Mouse (Mus musculus) erythroid progenitor cell, adult 5-6 weeks (primary cell): Measurements from ENCODE around the gene Ociad1. TPM values are rescaled to one million over a fixed set of nuclear protein-coding genes. Genes with fewer than 3 reads are reported as not detected.

Experiments
- ATAC-seq: replicated peaks from 2 replicates; pipeline ENCODE4 v1.8.0; 2016; ENCODE audit warnings: moderate number of reproducible peaks, mild to moderate bottlenecking, moderate TSS enrichment, inconsistent platforms; ENCODE audit not compliant: poor library complexity, low FRiP score, severe bottlenecking
- total RNA-seq, 2 experiments: library from RNA; stranded (forward) in 1 of 2; stranded (reverse) in 1 of 2; fragments of 150-400 nt in 1 of 2; fragments of 186-747, 209-891 nt in 1 of 2; gene quantifications; 2 replicates each; pipeline versions ENCODE4 v1.2.3 to v1.2.4; 2015 to 2017; ENCODE audit warnings: low replicate concordance in 2 of 2

Gene Ociad1
- total RNA-seq (2015; ENCODE audit: low replicate concordance) = 182 and 187 TPM in 2 replicates
- 108 and 119 TPM in 2 replicates for total RNA-seq (2017; ENCODE audit: low replicate concordance)

DNA sequence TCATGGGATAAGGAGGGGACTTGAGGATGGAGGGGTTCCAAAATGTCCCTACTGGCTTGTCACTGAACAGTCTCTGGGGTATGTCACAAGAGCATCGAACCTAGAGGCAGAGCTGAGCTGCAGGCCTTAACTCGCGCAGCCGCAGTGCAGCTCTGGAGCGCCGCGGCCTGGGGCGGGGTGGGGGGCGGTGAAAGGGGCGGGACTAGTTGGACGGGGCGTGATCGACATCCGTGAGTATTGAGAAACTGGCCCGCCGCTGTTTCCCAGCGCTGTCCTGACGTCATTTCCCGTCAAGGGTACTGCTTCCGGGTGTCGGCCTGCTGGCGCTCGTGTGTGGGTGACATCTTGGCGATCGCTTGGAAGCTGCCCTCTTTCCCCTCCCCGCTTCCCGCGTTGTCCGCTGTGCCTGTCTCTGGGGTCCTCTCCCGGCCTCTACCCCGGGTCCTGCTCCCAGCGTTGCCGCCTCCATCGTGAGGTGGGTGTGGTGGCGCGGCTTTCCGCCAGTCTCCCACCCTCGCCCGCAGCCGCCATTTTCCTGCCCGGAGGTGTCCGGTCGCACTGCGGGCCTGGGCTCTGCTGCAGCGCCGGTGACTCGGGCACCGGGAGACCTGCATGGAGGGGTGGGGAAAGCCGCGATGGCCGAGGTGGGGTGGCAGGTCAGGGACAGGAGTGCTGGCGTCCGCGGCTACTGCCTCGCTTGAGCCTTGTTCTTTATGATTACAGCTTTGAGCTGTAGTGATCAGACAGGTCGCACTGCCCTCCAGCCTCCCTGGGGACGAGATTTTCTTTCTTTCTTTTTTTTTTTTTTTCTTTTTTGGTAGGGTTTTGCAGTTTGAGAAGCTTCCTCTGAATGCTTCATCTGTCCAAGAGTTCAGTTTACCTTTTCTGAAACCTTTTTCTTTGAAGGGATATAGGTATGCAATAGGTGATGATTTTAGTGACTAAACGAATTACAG is at the start of gene Ociad1:
Gene Ociad1, plus strand, starts transcription at position 283 of the 956 bp plus-strand sequence.
- ATAC-seq = peak; percentile 98

DNA sequence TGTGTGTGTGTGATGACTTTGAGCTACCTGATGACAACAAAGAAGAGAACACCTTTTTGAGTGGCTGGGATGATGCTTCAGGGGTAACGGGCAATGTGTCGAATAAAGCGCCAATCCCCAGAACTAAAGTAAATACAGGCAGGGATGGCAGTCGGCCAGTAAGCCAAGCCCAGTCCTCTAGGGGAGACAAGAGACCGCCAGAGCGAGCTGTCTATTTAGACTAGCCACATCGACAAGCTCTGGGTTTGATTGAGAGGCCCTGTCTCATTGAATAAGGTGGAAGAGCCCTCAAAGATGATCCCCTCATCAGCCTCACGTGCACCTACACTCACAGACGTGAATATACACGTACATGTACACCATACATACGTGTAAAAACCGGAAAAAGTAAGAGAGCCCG is 48.2 kb upstream of the Ociad1 start:
- ATAC-seq = no peak

DNA sequence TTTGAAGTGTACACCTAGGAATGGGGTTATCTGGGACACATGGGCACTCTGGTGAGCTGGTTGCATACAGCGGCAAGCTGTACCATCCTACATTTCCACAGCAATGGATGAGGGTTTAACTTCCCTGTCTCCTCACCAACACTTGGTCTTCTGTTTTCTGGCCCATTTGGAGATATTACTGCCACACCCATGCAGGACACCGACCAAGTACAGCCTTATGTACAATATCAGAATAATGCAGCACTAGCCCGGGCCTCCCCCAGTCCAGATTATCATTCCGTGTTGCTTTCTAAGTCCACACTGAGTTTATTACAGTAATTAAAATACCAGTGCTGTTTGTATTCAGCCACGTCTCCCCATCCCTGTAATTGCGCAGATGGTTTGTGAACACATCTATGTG is 46.2 kb upstream of the Ociad1 start:
- ATAC-seq = peak; percentile 74

DNA sequence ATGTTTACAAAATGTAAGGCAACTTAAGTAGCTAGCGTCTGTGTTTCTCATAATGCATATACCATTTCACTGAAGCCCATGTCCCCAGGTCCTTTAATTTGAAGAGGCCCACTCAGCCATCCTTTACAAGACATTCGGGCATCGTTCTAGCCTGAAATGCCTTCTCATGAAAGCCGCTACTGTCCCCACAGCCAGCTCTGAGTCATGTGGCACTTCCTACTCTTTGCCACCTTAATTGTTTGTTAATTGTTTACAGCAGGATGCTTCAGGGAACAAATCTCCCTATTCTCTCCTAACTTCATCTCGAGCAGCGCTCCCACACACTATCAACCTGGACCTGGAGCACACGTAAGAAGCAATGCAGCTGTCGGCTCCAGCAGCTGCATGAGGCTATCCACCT is 44.4 kb upstream of the Ociad1 start:
- no peak for ATAC-seq

DNA sequence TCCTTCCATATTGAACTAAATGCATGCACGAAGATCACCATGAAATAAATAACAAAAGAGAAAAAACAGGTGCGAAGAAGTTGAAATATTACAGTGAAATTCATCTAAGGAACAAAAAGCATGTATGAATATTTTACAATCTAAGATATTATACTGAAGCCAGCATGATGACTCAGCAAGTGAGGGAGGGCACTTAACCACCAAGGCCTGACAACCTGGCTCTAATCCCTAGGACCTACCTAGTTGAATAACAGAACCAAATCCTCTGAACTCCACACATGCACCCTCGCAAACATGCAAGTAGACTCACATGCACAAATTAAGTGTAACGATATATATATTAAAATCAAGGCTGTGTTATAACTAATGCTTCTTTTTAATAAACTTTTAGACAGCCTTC is 43.2 kb upstream of the Ociad1 start:
- no peak for ATAC-seq

DNA sequence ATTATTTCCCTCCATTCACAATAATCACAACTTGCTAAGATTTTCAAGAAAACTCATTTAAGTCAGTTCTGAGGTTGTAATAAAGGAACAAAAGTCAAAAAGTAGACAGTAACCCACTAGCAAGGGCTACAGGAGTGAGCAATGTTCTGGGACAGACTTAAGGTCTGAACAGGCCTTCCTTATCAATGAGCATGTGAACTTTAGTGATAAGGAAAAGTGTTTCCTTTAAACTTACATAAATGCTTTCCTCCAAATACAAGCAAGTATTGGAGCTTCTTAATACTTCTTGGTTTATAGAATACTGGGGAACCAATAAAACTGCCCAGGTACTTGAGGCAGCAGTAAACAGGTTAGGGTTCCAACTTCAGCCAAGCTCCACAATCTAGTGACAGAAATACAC is 39.8 kb upstream of the Ociad1 start:
- ATAC-seq = no peak

DNA sequence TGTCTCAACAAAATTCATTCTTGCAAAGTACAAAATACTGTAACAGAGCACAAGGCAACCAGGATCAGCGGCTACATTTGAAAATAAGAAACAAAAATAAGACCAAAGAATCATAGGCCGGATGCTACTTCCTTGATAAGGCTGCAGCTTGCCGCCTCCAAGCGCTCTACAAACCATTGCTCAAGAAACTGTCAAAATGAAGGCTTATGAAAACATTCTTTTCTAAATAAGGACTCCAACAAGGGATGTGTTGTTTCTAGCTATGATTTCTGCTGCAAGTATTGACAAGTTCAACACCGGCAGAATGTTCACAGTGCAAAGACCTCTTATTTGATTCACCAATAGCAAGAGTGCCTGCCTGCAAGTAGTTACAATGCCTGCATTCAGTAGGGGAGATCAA is 37.9 kb upstream of the Ociad1 start:
- no peak for ATAC-seq

DNA sequence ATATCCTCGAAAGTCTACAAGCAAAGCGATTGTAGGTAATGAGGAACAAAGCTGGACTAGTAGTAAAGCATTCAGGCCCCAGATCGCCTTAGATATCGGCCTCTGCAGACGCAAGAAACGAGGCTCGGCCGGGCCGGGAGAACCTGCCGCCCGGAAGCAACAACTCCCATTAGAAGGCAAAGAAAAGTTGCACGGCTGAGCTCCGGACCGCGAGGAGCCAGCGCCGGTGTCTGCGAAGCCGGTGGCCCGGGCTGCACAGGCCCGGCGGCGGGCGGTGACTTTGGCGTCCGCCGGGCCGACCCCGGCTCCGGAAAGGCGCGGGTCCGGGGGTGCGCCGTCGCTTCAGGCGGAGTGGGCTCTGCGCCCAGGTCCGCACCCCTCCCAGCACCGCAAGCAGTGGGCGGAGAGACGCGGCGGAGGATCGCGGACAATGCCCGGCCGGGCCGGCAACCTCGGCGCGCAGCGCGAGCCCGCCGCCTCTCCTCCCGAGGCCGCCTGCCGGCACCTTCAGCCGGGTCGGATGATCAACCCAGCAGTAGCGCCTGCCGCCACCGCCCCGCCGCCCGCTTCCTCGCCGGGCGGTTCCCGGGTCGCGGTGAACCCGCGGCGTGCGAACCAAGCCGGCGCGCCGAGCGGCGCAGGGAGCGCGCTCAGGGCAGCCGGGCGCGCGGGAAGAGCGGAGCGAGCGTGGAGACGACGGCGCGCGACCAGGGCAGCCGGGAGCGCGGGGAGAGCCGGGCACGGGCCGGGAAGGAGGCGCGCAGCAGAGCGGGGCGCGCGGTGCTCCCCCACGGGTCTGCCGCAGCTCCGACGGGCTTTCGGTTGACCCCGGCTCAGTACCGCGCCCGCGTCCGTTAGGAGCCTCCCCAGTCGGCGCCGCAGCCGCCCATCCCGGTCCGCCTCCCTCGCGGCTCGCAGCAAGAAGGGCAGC is 37.0 kb upstream of the Ociad1 start:
- 0 out of 2 replicates have a peak, but pooled peaks have one; percentile 4 for ATAC-seq

DNA sequence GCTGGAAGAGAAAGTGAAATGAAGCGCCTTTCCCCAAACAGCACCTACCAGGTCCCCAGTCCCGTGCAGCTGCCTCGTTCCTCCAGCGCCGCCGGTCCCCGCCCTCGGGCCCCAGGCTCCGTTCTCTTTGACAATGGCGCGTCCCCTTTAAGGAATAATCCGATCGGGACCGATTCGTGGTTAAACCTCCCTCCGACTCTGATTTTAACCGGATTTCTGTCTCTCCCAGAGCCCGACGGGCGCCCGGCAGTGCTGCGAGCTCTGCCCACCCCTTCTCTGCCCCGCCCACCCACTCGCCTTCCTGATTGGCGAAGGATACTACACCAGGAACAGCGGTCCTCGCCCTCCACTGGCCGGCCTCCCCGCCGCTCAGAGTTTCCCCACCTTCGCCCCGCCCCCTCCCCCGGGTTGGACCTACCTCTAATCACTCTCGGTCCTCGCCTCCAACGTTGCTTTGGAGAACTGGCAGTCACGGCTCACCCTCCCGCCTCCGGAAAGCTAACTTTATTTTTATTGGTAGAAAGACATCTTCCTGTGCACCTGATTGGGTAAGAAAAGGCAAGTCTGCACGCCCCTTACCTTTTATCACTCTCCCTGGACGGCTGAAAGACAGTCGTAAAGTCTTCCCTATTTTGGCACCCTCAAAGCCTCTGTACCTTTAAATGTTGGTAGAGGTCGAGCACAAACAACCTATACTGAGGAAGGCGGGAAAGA is 36.1 kb upstream of the Ociad1 start, which contains the start of gene Fryl:
Gene Fryl, minus strand, starts transcription at position 268 of the 714 bp plus-strand sequence.
- ATAC-seq = peak; percentile 88

DNA sequence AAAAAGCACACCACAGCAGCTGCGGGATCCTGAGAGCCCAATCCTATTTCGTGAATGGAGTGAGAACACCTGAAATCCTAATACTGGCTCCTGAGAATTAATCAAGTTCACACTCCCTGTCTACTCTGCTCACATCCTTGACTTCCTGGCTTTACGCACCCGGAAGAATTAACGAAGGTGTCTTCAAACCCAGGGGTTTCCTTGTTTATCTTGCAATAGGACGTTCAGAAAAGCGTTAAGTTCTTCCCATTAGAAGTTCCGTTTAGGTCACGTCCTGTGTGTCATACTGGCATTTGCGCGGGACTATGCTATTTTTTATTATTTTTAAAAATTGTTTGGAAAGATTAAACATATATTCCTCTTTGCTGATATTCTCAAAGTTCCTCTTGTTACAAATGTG is 35.5 kb upstream of the Ociad1 start:
- ATAC-seq = peak; percentile 23

DNA sequence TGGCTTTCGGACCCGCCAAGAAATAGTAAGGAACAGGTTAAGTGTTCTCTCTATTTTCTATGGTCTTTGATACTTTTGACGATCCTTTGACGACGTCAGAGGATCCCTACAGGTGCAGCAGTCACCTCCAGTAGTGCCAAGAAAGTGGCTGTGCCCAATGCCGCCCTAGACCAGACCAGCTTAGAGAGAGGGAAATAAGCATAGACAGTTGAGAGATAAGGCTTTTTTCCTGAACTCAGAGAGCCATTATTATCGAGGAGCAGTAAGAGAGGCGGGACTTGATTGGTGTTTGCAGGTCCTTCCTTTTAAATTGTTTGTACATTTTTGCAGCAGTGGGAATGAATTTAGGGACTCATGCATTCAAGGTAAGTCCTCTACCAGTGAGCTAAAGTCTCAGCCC is 34.9 kb upstream of the Ociad1 start:
- no peak for ATAC-seq

DNA sequence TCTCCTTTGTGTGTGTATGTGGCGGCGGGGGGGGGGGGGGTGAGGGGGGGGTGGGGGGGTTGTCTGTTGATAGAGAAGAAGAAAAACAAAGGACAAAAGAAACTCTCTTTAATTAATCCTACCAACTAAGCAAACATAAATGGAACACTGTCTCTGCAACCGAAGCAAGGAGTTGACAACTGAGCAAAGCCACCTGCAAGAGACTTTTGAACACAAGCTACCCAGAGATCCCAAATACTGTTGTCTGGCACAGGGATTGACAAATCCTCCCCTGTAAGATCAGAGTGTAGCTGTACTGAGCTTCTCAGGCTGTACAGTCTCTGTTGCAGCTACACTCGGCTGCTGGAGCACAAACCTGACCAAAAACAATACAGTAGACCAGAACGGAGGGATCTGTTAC is 28.5 kb upstream of the Ociad1 start:
- no peak for ATAC-seq

DNA sequence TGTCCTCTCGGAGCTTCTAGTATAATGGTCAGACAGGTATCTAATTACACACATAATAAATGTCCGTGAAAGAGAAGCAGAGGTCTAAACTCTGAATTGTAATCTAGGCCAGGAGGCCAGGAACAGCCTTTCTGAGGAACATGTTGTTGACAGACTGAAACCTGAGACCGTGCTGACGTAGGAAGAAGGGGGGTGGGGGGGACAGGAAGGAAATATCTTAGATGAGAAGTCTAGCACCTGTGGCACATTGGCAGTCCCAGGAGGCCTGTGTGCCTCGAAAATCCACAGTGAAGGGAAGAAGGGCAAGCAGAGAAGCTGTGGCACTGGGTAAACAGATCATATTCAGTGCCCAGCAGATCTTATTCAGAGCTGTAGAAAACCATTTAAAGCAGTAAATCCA is 27.1 kb upstream of the Ociad1 start:
- ATAC-seq = no peak

DNA sequence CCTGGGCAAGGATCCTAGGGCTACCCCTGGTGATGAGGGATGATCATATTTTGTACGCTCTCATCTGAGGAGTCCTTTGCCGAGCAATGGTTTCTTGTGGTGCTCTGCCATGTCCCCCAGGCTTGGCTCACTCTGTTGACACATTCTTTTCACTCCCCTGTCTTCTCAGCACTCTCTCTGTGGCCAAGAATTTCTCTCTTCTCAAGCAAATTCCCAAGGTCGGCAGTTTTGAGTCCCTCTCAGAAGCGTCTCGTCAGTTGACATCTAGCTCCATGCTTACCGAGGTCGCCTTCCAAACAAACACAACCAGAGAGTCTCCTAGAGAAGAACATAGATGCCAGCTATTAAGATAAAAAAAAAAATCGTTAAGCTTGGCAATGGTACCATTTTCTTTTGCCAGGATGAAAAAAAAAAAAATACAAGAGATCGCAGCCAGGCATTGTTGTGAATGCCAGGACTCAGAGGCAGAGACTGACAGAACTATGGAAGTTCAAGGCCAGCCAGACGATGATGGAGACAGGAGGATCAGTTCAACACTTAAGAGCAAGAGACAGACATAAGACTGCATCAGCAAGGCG is 23.9 kb upstream of the Ociad1 start:
- no peak for ATAC-seq

DNA sequence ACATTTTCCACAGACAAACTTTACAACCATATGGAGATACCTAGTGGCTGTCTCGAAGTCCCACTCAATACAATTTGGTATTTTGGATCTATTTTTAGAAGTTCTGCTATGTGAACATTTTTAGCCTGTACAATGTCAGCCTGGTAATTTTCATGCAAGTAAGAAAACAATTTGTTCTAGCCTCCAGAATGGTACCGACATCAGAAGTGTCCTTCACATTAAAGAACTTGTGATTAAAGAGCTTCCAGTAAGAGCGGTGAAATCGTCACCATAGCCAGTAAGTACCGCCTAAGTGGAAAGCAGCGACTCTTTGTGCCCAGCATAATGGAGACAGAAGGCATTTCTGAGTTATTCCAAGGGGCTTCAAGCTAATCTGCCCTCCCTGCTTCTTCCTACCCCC is 22.0 kb upstream of the Ociad1 start:
- ATAC-seq = no peak

DNA sequence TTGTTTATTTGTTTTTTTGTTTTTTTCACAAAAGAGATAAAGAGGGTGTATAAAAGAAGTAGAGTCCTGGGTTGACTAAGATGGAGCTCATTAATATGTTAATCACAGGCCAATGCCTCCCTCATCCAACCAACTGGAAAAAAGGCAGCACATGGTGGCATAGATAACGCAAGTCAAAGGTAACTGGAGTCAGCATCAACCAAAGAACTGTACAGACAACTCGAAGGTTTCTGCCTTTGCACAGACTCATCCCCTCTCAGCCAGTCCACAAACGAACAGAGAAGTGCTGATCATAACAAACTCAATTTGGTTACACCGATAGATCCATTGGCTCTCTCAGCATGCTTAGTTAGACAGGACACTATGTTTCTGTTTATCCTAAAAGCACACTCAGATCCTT is 19.4 kb upstream of the Ociad1 start:
- no peak for ATAC-seq

DNA sequence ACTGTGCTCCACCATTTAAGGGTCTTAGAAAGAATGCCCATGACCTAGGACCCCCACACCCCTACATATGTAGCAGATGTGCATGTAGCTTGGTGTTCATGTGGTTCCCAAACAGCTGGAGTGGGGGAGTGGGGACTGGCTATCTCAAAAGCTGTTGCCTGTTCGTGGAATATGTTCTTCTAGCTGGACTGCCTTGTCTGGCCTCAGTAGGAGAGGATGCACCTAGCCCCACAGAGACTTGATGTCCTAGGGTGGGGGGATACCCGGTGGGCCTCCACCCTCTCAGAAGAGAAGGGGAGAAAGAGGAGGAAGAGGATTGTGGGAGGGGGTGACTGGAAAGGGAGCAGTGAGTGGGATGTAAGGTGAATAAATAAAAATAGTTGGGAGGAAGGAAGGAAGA is 17.6 kb upstream of the Ociad1 start:
- no peak for ATAC-seq

DNA sequence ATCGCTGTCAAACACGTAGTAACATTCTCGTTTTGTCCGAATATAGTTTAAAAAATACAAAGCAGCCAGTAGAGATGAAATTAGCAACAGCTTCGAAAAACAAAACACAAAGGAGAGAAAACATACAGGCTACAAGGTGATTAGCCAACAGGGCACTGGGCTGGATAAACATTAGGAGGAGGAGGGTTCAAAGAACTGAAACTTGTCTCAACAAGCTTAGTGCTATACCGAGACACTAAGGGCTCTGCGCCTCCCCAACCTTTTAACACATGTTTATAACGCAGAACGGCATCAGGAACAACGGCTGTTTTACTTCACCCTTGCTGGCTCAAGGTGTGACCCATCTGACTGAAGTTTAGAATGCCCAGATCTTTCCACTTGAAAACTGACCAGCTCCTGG is 13.4 kb upstream of the Ociad1 start:
- no peak for ATAC-seq

DNA sequence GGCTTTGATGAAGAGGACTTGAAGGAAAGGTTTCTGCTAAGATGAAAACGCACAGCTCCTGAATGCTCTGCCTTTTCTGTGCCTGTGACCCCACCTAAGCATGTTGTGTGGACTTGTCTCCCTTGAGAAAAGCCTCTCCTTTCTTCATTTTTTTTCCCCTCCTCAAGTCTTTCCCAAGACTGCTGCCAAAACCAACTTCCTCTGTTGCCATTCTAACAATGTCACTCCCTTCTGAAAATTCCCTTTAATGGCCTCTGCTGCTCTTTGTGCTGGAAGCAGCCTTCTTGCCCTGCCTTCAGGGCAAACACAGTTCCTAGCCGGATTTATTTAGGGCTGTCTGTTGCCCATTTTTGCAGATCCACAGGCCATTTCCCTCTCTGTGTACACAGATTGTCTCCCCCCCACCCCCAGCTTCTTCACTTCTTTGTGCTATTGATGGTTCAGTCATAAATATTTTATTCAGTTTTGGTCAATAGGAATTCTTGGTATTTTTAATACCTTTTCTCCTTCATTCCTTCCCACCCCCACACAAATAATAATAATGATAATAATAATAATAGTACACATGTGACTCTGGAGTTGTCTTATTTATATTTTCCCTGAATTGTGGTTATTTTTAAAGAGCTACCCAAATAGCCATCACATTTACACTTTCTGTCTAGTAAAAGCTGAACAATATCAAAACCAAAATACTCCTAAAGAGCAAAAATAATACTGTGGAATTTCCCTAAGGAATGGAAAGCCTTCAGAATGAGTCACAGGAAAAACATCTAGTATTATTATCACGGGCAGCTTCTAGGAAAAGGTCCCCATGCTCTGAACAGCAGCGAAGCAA is 12.6 kb upstream of the Ociad1 start:
- no peak for ATAC-seq
